Mouse (Mus musculus): ENCODE measurements around the gene Ndel1. TPM values are rescaled to one million over a fixed set of nuclear protein-coding genes. Genes with fewer than 3 reads are reported as not detected.

Ndel1 gene
- polyA plus RNA-seq, 3 experiments from 2014 or later, result 30.8 to 36.0 (median 32.1) TPM

GRCm38 (mm10) chr11:68776147-68776655 is 95.5 kb downstream of the Ndel1 start:
- no peak for ATAC-seq

Other genes starting within 250 kb of the Ndel1 start
- gene Myh10, start 180.3 kb downstream of the Ndel1 start, polyA plus RNA-seq (2017; shearing (Covaris generic)), result 1 to 10 TPM; 1.4 to 6.1 (median 2.7) TPM
- not detected for gene Rnf222, start 16.7 kb upstream of the Ndel1 start, polyA plus RNA-seq (2017; shearing (Covaris generic))
- 1,000 to 10,000 TPM; 1,371 to 2,270 (median 2,196) TPM for gene Rpl26, start 29.7 kb upstream of the Ndel1 start, polyA plus RNA-seq (2017; shearing (Covaris generic))
- not detected for gene Odf4, start 55.2 kb upstream of the Ndel1 start, polyA plus RNA-seq (2017; shearing (Covaris generic))
- gene Arhgef15, start 85.6 kb upstream of the Ndel1 start, polyA plus RNA-seq (2017; shearing (Covaris generic)), result under 1 TPM in 1 of 3 experiments, not detected in 2; 0.21 TPM
- 1 to 10 TPM; 7.0 to 8.3 (median 7.6) TPM for gene Slc25a35, start 96.3 kb upstream of the Ndel1 start, polyA plus RNA-seq (2017; shearing (Covaris generic))
- 10 to 100 TPM; 13.7 to 72.0 (median 38.3) TPM for gene Rangrf, start 103.3 kb upstream of the Ndel1 start, polyA plus RNA-seq (2017; shearing (Covaris generic))
- 10 to 100 TPM; 22.0 to 29.0 (median 24.8) TPM for gene Pfas, start 136.6 kb upstream of the Ndel1 start, polyA plus RNA-seq (2017; shearing (Covaris generic))
- 10 to 100 TPM in 1 of 3 experiments, 1 to 10 TPM in 2; 9.7 to 16.4 (median 9.8) TPM for gene Ctc1, start 144.1 kb upstream of the Ndel1 start, polyA plus RNA-seq (2017; shearing (Covaris generic))
- 10 to 100 TPM in 2 of 3 experiments, 1 to 10 TPM in 1; 5.8 to 74.0 (median 12.9) TPM for gene Aurkb, start 173.8 kb upstream of the Ndel1 start, polyA plus RNA-seq (2017; shearing (Covaris generic))
- gene Borcs6, start 187.9 kb upstream of the Ndel1 start, polyA plus RNA-seq (2017; shearing (Covaris generic)), result 1 to 10 TPM; 1.1 to 2.2 (median 1.3) TPM
- gene Tmem107, start 198.9 kb upstream of the Ndel1 start, polyA plus RNA-seq (2017; shearing (Covaris generic)), result 1 to 10 TPM; 2.8 to 9.1 (median 4.0) TPM
- gene Vamp2, start 216.6 kb upstream of the Ndel1 start, polyA plus RNA-seq (2017; shearing (Covaris generic)), result 10 to 100 TPM; 26.9 to 31.5 (median 27.3) TPM
- 1 to 10 TPM; 5.2 to 6.2 (median 6.1) TPM for gene Per1, start 223.4 kb upstream of the Ndel1 start, polyA plus RNA-seq (2017; shearing (Covaris generic))
- gene Hes7, start 248.5 kb upstream of the Ndel1 start, polyA plus RNA-seq (2017; shearing (Covaris generic)), result not detected